Mouse (Mus musculus): ENCODE results near the gene Tmem178.

Tmem178 gene

GRCm38 (mm10) chr17:80944530-80945198 lies at the start of gene Tmem178:
Gene Tmem178 (plus strand): TSS chr17:80944632.
- no peak for DNase-seq

- DNase-seq, result no peak
These were observed 48.0 kb upstream of the Tmem178 start for GRCm38 (mm10) chr17:80896481-80896880.

- peak; percentile 32 for DNase-seq
These were observed 46.6 kb upstream of the Tmem178 start for GRCm38 (mm10) chr17:80897709-80898440.

DNA sequence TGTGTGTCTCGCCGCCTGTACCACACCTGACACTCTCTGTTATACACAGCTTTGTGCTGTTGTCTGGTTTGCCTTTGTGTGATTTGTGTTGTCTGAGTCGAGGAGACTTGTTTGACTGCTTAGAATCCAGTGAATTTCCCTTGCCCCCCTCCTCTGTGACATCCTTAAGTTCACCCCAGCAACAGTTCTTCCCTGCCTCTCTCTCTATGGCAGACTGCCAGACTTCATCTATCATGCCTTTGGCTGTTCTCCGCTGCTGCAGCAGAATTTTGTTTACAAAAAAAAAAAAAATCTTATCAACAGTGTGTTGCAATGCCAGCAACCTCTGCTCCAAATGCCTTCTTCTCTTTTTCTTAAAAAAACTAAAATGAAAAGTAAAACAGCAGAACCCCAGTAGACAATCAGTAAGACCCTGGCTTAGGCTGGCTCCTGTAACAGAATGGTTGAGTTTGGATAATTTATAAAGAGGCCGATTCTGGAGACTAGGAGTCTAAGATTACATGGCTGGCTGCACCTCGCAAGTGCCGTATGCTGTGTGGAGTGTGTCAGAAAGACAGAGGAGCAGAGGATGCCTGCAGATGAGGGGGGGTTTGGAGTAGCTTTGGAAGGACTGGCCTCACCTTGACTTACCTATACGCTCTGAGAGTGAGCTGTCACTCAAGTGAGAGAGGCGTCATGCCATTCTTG lies 44.8 kb upstream of the Tmem178 start:
- DNase-seq, result peak; percentile 36

DNA sequence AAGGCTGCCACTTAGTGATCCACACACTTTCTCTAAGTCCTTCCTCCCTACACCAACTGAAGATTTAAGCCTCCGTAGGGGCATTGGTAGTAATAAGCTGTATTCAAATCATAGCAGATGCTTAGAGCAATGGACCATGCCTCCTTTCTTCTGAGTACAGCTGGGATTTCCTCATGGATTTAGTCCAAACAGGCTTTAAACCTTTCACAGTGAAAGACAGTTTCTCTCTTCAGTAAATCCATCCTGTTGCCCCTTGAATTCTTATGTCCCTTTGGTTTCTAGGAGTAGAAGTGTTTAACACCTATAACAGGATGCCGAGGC lies 44.3 kb upstream of the Tmem178 start:
- no peak for DNase-seq

DNA sequence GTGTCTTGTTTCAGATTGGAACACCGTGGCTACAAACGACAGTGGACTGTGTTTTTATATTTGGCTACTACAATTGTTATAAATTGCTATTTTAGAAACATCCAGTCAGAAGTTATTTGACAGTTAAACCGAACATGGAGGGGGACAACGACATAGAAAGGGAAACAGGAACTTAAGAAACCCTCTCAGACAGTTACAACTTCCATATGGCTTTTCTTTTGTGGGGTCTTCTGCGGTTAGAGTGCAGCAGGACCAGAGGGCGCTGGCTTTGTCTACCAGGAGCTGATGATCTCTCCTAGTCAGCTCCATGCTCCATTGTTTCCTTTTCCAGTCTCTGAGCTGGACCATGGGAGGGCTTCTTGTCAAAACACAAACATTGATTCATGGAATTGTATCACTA lies 42.5 kb upstream of the Tmem178 start:
- DNase-seq, result no peak

DNA sequence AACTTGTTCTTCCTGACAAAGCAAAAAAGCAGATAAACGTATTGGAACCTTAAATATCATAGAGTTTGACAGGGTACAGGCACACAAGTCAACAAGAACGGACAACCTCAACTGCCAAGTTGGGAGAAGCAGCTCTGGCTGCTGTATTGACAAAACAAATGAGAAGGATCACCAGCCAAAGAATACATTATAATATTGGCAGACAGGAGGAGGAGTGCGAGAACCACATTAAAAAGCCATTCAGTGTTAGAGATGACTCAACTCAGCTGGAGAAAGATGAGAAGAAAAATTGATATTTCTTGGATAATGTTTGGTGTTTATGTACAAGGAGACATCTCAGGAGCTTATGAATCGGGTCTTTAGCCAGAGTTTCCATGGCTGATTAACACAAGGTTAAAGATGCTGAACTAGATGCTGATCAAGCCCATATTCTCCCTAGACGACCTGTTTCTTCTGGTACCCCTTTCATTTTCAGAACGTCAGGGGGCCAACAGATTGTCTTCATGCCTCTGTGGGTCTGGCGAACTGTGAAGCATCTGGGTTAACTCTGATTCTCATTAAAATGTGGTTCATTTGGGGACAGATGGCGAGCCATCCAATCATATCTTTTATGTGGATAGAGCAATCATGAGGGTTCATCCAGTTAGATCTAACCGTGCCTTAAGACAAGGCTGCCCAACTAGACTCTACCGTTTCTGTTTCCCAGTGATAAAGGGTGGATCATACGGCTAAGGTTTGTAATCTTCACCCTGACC lies 41.1 kb upstream of the Tmem178 start:
- DNase-seq, result no peak

DNA sequence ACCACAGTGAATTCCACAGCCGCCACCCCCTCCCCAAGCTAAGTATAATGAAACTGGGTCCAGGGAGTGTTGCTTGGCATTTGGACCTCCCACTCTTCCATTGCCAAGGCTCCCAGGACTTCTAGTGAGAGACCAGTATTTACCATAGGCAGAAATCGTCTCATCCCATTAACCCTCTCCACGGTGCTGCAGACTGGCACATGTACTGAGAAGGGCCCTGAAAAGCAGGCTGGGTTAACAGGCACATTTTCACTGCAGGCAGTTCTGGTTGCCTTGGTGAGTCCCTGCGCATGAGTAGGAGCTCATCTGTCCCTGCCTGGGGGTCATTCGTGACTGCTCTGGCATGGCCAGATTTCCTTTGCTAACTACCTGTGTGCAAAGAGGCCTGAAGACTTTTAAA lies 40.4 kb upstream of the Tmem178 start:
- DNase-seq, result peak; percentile 19

DNA sequence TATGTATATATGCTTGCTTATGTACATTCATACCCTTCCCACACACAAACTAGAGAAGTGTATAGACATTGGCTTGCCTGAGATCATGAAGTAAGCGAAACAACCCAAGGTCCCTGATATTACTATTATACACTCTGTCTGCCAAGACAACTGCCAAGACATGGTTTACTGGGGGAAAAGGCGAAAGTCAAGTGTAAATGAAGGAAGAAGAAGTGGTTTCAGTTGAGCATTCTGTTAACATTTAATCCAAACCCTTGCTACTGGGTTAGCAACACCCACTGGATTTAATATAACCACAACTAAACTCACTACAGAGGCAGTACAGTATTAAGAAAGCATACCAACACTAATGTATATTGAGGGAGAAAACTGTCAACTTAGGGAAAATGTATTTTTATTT lies 28.8 kb upstream of the Tmem178 start:
- no peak for DNase-seq

- DNase-seq, result no peak
These were observed 25.2 kb upstream of the Tmem178 start for GRCm38 (mm10) chr17:80919261-80919660.

DNA sequence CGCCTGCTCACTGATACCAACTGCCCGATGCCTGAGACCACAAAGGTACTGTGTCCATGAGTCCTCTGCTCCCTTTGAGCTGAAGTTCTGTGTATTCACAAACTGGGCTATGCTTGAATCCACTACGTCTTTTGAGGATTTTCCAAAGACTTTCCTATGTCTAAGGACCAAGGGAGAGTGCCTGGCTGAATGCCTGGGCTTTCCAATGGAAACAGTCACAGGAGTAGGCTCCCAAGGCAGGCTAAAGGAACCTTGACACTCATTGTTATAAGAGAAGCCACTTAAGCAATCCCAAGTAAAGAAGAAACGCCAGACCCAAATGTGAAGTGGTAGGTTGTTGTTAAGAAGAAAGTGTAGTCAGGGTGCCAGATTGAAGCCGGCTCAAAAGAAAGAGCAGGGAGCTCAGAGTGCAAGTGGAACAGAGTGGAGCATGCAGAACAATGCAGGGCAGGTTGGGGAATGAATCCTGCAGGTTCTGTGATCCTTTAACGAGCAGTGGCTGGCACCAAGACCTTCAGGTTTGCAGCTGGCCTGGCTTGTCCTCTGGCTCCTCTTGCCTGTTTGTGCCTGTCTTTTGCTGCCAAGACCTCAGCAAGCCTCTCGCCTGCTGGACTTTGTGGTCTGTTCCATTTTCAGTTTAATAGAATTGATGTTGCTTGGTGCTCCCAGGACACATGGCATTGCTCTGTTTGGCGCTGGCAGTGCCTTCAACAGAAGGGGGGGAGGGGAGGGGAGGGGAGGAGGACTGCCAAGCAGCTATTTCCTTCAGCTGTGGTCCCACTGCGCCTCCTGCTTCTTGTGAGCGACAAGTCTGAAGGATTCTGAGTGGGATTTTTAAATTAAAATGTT lies 22.9 kb upstream of the Tmem178 start:
- peak; percentile 73 for DNase-seq

DNA sequence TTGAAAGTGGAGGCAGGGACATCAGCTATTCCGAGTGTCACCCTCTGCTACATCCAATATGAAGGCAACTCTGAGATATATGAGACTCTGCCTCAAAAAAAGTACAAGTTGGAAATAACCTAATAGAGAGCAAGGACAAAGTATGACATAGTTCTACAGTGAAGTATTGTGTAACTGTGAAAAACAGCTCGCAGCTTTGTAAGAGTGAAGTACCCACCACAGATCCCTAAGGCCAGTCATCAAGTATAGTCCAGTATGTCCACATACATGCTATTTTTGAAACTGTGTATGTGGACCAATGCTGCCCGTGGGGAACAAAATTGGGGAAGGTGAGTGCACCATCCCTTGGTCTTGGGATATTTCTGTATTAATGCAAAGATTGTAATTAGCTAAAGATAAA lies 18.9 kb upstream of the Tmem178 start:
- DNase-seq, result no peak

GRCm38 (mm10) chr17:80927151-80927550 lies 17.3 kb upstream of the Tmem178 start:
- no peak for DNase-seq

GRCm38 (mm10) chr17:80932716-80933115 lies 11.7 kb upstream of the Tmem178 start:
- no peak for DNase-seq

DNA sequence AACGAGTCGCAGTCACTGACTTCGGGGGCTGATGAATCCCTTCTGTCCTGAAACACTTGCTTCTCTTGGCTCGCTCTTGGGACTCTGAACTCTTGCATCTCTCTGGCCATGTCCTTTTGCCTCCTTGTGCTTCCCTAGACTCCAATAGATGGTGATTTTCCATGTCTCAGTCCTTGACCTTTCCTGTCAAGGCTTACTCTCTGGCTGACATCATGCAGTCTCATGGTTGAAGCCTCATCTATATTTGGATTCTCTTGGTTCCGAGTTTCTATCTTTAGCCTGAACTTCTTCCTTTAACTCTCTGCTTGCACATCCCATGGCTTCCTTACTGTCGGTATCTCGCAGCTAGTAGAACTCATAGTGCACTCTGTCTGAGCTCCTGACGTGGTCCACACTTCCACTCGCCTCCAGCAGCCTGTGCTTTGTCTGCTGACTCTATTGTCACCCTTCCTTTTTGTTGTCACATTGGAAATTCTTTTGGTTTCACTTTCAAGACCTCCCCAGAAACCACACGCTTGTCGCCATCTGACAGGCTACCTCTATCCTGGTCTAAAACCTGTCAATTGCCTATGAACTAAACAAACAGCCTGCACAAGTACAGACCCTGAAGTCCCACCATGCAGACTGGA lies 10.9 kb upstream of the Tmem178 start:
- DNase-seq, result peak; percentile 21

- DNase-seq, result no peak
These were observed 8.5 kb upstream of the Tmem178 start for GRCm38 (mm10) chr17:80935807-80936519.

- no peak for DNase-seq
These were observed 7.9 kb upstream of the Tmem178 start for GRCm38 (mm10) chr17:80936521-80936920.

DNA sequence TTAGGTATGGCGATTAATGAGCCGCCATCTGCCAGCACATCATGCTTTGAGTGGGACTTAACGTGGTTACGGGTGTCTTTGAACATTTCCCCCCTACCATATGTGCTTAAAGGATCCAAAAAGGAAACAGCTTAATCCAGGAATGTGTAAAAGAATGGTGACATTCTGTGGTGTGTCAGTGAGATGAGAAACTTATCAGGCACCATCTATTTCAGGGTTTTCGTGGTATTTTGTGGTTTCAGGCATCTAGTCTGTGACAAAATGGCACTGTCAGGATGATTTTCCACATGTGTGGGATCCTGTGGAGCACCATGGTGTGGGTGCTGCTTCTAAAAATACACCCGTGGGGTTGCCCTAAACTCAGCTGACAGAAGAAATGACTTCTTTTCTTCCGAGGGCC lies 4.6 kb upstream of the Tmem178 start:
- DNase-seq, result no peak

DNA sequence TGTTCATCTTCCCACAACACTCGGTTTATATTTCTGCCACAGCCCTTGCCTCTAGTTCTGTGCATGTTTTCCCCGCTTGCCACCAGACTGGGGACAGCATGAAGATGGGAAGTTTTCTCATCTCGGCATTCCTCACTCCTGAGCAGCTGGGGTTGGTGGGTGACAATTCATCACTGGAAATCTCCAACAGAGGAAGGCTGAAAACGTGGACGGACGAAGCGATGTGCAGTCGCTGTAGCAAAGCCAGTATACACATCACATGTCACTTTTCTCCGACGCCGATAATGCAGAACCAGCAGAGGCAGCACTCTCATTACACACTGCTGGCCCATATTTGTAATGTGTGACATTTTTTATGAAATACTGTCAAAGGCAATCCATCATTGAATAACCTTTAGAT lies 2.6 kb upstream of the Tmem178 start:
- no peak for DNase-seq

DNA sequence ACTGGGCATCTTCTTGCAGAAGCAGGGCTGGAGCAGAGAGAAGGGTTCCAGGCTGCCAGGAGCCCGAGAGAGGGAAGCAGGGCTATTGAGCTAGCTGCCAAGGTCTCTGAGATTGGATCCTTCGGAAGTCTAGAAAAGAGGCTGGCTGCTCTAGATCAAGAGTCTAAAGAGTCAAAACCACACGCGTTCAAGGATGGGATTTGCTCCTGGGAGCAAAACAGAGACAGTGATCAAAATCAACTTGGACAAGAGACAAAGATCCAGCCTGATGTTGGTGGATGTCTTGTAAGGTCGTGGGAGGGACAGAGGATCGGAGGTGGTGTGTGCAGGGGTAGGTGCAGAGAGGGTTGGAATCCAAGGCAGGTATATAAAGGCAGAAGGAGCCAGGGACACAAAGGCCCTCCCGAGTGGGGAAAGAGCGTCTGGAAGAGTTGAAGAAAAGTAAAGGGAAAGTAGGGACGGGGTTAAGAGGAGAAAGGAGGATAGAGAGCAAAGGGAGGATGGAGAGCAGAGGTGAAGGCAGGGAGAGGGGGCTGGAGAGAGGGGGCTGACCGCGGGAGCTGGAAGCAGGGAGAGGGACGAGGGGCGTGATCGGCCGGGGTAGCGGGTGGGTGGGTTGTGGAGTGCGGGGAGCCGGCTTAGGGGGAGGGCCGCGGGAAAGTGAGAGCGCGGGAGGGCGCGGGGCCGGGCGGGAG lies 450 bp upstream of the Tmem178 start:
- DNase-seq, result no peak

DNA sequence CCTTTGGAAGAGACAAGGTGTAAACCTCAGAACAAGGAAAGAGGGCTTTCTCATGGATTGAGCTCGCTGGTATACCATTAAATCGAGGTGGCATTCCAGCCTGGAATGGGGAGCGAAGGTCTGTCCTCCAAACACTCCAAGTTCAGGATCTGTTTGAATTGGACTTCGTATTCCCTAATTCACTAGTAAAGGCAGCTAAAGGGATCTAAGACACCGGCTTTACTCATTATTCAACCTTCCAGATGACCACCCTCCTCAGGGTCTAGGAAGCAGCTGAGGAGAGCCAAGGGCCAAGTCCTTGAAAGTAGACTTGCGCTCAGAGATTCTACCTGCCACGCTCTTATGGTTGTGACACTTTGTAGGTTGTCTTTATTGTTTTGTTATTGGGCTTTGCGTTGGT lies 1.1 kb downstream of the Tmem178 start:
- DNase-seq, result peak; percentile 17

All from kidney, adult 11 months (tissue).